Mouse (Mus musculus): ENCODE results near the gene Tmbim4. TPM values are rescaled to one million over a fixed set of nuclear protein-coding genes. Genes with fewer than 3 reads are reported as not detected.

Gene Tmbim4
- 83.4 and 83.9 TPM in 2 replicates for polyA plus RNA-seq (2016; fragmentation: Nextera tagmentation; extraction: Ambion mirVana)

- no peaks in the 10 kb centered on the region for H3K9me3 ChIP-seq
- WGBS: 2% methylated on average over 65 of the region's 65 CpGs
- peaks cover 51% of the 10 kb centered on the region for H3K27me3 ChIP-seq (ENCODE audit: poor library complexity, severe bottlenecking)
- no peaks in the 10 kb centered on the region for H3K36me3 ChIP-seq (replicated peaks)
- peak within 1 kb of the TSS; percentile 54 for H3K27ac ChIP-seq
- peaks cover 12% of the 10 kb centered on the region for H3K4me1 ChIP-seq
- H3K4me3 ChIP-seq: peak within 1 kb of the TSS; percentile 56
- DNase-seq (ENCODE audit: extremely low spot score, low spot score): peak; percentile 47
Measured at GRCm38 (mm10) chr10:120201131-120201921, at the start of gene Tmbim4. Gene Tmbim4, plus strand, starts transcription at chr10:120201590.

- Histone ChIP-seq H3K36me3 (replicated peaks) (no peaks in the 10 kb centered on the region), H3K27me3 (ENCODE audit: poor library complexity, severe bottlenecking) (no peaks in the 10 kb centered on the region), H3K4me1 (no peaks in the 10 kb centered on the region), H3K9me3 (peaks cover 15% of the 10 kb centered on the region; the same call in 1 of the 2 replicates), H3K27ac (no peak overlapping the region), H3K4me3 (no peak overlapping the region)
- no peak for DNase-seq (ENCODE audit: extremely low spot score, low spot score)
- 93% methylated on average over 7 of the region's 7 CpGs for WGBS
Measured at GRCm38 (mm10) chr10:120151672-120152071, 49.7 kb upstream of the Tmbim4 start.

GRCm38 (mm10) chr10:120153911-120154310 is 47.5 kb upstream of the Tmbim4 start:
- H3K4me3 ChIP-seq: no peak overlapping the region
- no peak overlapping the region for H3K27ac ChIP-seq
- no peaks in the 10 kb centered on the region for H3K27me3 ChIP-seq (ENCODE audit: poor library complexity, severe bottlenecking)
- WGBS: 88% methylated on average over 2 of the region's 2 CpGs
- no peak for DNase-seq (ENCODE audit: extremely low spot score, low spot score)
- peaks cover 15% of the 10 kb centered on the region; the same call in 1 of the 2 replicates for H3K9me3 ChIP-seq
- H3K36me3 ChIP-seq (replicated peaks): no peaks in the 10 kb centered on the region
- no peaks in the 10 kb centered on the region for H3K4me1 ChIP-seq

GRCm38 (mm10) chr10:120160533-120160932 is 40.9 kb upstream of the Tmbim4 start:
- no peak overlapping the region for H3K27ac ChIP-seq
- no peaks in the 10 kb centered on the region for H3K27me3 ChIP-seq (ENCODE audit: poor library complexity, severe bottlenecking)
- H3K36me3 ChIP-seq (replicated peaks): no peaks in the 10 kb centered on the region
- peaks cover 6% of the 10 kb centered on the region for H3K4me1 ChIP-seq
- WGBS: 89% methylated on average over 9 of the region's 9 CpGs
- H3K9me3 ChIP-seq: no peaks in the 10 kb centered on the region
- DNase-seq (ENCODE audit: extremely low spot score, low spot score): no peak
- no peak overlapping the region for H3K4me3 ChIP-seq

- H3K36me3 ChIP-seq (replicated peaks): no peaks in the 10 kb centered on the region
- H3K4me1 ChIP-seq: peaks cover 7% of the 10 kb centered on the region
- H3K4me3 ChIP-seq: no peak overlapping the region
- 90% methylated on average over 10 of the region's 10 CpGs for WGBS
- DNase-seq (ENCODE audit: extremely low spot score, low spot score): no peak
- no peak overlapping the region for H3K27ac ChIP-seq
- H3K27me3 ChIP-seq (ENCODE audit: poor library complexity, severe bottlenecking): no peaks in the 10 kb centered on the region
- no peaks in the 10 kb centered on the region for H3K9me3 ChIP-seq
Measured at GRCm38 (mm10) chr10:120162840-120163239, 38.5 kb upstream of the Tmbim4 start.

GRCm38 (mm10) chr10:120163490-120163889 is 37.9 kb upstream of the Tmbim4 start:
- no peak overlapping the region for H3K27ac ChIP-seq
- no peaks in the 10 kb centered on the region for H3K9me3 ChIP-seq
- peaks cover 7% of the 10 kb centered on the region for H3K4me1 ChIP-seq
- H3K27me3 ChIP-seq (ENCODE audit: poor library complexity, severe bottlenecking): no peaks in the 10 kb centered on the region
- no peak overlapping the region for H3K4me3 ChIP-seq
- no peak for DNase-seq (ENCODE audit: extremely low spot score, low spot score)
- WGBS: 98% methylated on average over 7 of the region's 7 CpGs
- no peaks in the 10 kb centered on the region for H3K36me3 ChIP-seq (replicated peaks)

GRCm38 (mm10) chr10:120164931-120165792 is 36.2 kb upstream of the Tmbim4 start:
- Histone ChIP-seq H3K36me3 (replicated peaks) (no peaks in the 10 kb centered on the region), H3K4me3 (no peak overlapping the region), H3K27me3 (ENCODE audit: poor library complexity, severe bottlenecking) (no peaks in the 10 kb centered on the region), H3K4me1 (peaks cover 7% of the 10 kb centered on the region), H3K9me3 (no peaks in the 10 kb centered on the region), H3K27ac (no peak overlapping the region)
- WGBS: 92% methylated on average over 19 of the region's 19 CpGs
- DNase-seq (ENCODE audit: extremely low spot score, low spot score): no peak

- Histone ChIP-seq H3K27ac (no peak overlapping the region), H3K4me3 (no peak overlapping the region), H3K4me1 (peaks cover 7% of the 10 kb centered on the region), H3K9me3 (no peaks in the 10 kb centered on the region), H3K36me3 (replicated peaks) (no peaks in the 10 kb centered on the region), H3K27me3 (ENCODE audit: poor library complexity, severe bottlenecking) (no peaks in the 10 kb centered on the region)
- DNase-seq (ENCODE audit: extremely low spot score, low spot score): no peak
- 90% methylated on average over 17 of the region's 17 CpGs for WGBS
Measured at GRCm38 (mm10) chr10:120165793-120166503, 35.4 kb upstream of the Tmbim4 start.

GRCm38 (mm10) chr10:120168070-120168469 is 33.3 kb upstream of the Tmbim4 start:
- no peaks in the 10 kb centered on the region for H3K36me3 ChIP-seq (replicated peaks)
- H3K9me3 ChIP-seq: peaks cover 7% of the 10 kb centered on the region
- H3K27ac ChIP-seq: no peak overlapping the region
- no peak for DNase-seq (ENCODE audit: extremely low spot score, low spot score)
- no peak overlapping the region for H3K4me3 ChIP-seq
- 83% methylated on average over 1 of the region's 1 CpGs for WGBS
- H3K27me3 ChIP-seq (ENCODE audit: poor library complexity, severe bottlenecking): no peaks in the 10 kb centered on the region
- H3K4me1 ChIP-seq: peaks cover 15% of the 10 kb centered on the region

GRCm38 (mm10) chr10:120169064-120169463 is 32.3 kb upstream of the Tmbim4 start:
- H3K27me3 ChIP-seq (ENCODE audit: poor library complexity, severe bottlenecking): no peaks in the 10 kb centered on the region
- WGBS: 67% methylated on average over 10 of the region's 10 CpGs
- no peak overlapping the region for H3K4me3 ChIP-seq
- no peak for DNase-seq (ENCODE audit: extremely low spot score, low spot score)
- no peaks in the 10 kb centered on the region for H3K36me3 ChIP-seq (replicated peaks)
- no peak overlapping the region for H3K27ac ChIP-seq
- H3K9me3 ChIP-seq: peaks cover 7% of the 10 kb centered on the region
- H3K4me1 ChIP-seq: peaks cover 15% of the 10 kb centered on the region

- peaks cover 15% of the 10 kb centered on the region for H3K4me1 ChIP-seq
- DNase-seq (ENCODE audit: extremely low spot score, low spot score): no peak
- no peak overlapping the region for H3K4me3 ChIP-seq
- H3K27me3 ChIP-seq (ENCODE audit: poor library complexity, severe bottlenecking): no peaks in the 10 kb centered on the region
- peaks cover 7% of the 10 kb centered on the region for H3K9me3 ChIP-seq
- no peaks in the 10 kb centered on the region for H3K36me3 ChIP-seq (replicated peaks)
- 80% methylated on average over 5 of the region's 5 CpGs for WGBS
- no peak overlapping the region for H3K27ac ChIP-seq
Measured at GRCm38 (mm10) chr10:120169841-120170240, 31.5 kb upstream of the Tmbim4 start.

- no peaks in the 10 kb centered on the region for H3K27me3 ChIP-seq (ENCODE audit: poor library complexity, severe bottlenecking)
- no peaks in the 10 kb centered on the region for H3K36me3 ChIP-seq (replicated peaks)
- no peak for DNase-seq (ENCODE audit: extremely low spot score, low spot score)
- H3K4me3 ChIP-seq: no peak overlapping the region
- H3K4me1 ChIP-seq: peaks cover 11% of the 10 kb centered on the region
- peaks cover 7% of the 10 kb centered on the region for H3K9me3 ChIP-seq
- H3K27ac ChIP-seq: no peak overlapping the region
- 74% methylated on average over 4 of the region's 4 CpGs for WGBS
Measured at GRCm38 (mm10) chr10:120170277-120170676, 31.1 kb upstream of the Tmbim4 start.

Measured in forebrain, embryonic 10.5 days (tissue).